In genomic region chr8:88816461-88816860, GRCm38 (mm10) we compare ENCODE assay signal across 17 mouse cellular contexts.
"Had no signal": no experiment of that assay in that cellular context is flagged by ENCODE, and none has a peak within 500 bp of the region (broad histone marks: within the 10 kb centered on the region; RNA-seq: fewer than 3 reads in every experiment).

No protein-coding gene starts in this region.

- DNase-seq: retina, postnatal 1 day; right cerebral cortex, adult 18-20 months; right cerebral cortex, postnatal 14 days; right cerebral cortex, postnatal 25 days; right cerebral cortex, postnatal 4 days; spleen, adult 18-20 months; thymus, adult 18-20 months; thymus, adult 2 months; thymus, postnatal 14 days; thymus, postnatal 25 days; thymus, postnatal 36 days; thymus, postnatal 4 days had no signal

- H3K4me1 ChIP-seq: stomach, embryonic 15.5 days had no signal

- H3K27me3 ChIP-seq: stomach, embryonic 15.5 days had no signal

- H3K4me3 ChIP-seq: neural tube, embryonic 12.5 days; neural tube, embryonic 13.5 days; neural tube, embryonic 15.5 days; stomach, embryonic 15.5 days had no signal

- H3K9me3 ChIP-seq: neural tube, embryonic 12.5 days; neural tube, embryonic 13.5 days; neural tube, embryonic 15.5 days; stomach, embryonic 15.5 days had no signal

- H3K27ac ChIP-seq: neural tube, embryonic 12.5 days; neural tube, embryonic 13.5 days; neural tube, embryonic 15.5 days; stomach, embryonic 15.5 days; stomach, postnatal 0 days had no signal

- H3K36me3 ChIP-seq: neural tube, embryonic 12.5 days; neural tube, embryonic 13.5 days; neural tube, embryonic 15.5 days; stomach, embryonic 15.5 days had no signal
